Comparison of ENCODE assay signal across 15 mouse cellular contexts in the genomic region with DNA sequence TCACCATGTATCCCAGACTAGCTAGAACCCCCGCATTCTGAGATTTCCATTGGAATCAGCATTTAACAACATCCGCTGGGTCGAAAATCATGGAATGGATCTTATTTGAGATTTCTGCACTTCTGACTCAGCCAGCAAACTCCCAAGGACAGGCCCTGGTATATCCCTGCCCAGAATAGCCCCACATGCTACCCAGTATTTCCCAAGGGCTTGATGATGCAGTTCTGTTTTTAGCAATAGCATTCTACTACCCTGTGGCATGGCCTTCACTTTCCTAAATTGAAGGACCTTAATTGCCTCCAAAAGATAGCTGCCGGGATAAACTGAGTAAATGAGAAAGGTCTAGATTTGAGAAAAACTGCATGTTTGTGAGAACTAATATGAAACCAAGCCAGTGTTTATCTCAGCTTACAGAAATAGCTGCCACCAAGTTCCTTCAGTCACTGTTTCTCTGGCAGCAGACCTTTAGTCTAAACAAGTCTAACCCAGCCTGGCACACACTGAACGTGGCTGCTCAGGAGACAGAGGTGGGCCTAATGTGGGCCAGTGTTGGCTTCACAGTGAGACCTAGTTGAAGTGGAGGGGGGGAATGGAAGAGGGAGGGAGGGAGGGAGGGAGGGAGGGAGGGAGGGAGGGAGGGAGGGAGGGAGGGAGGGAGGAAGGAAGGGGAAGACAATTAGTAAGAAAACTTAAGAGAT. TPM values are rescaled to one million over a fixed set of nuclear protein-coding genes. Genes with fewer than 3 reads are reported as not detected.
DNase-seq lines count a peak whose midpoint lies in the region; ATAC-seq lines count a peak whose summit lies in the region.
"Had no signal": no experiment of that assay in that cellular context is flagged by ENCODE, and none has a peak within 500 bp of the region (broad histone marks: within the 10 kb centered on the region; RNA-seq: fewer than 3 reads in every experiment).

No protein-coding gene starts in this region.

- H3K4me2 ChIP-seq in midbrain, embryonic 11.5 days = no peak overlapping the region
- H3K4me2 ChIP-seq in heart, embryonic 15.5 days = no peak overlapping the region
- H3K4me2 ChIP-seq: midbrain, embryonic 15.5 days; neural tube, embryonic 12.5 days had no signal

- ATAC-seq in midbrain, embryonic 11.5 days (ENCODE audit: low FRiP score) = no peak
- ATAC-seq in heart, embryonic 15.5 days (replicated peaks; ENCODE audit: insufficient number of reproducible peaks, insufficient read depth, low FRiP score, low read depth) = 0 out of 2 replicates have a peak, but pooled peaks have one; percentile 50
- ATAC-seq: midbrain, embryonic 15.5 days had no signal

- H3K36me3 ChIP-seq in midbrain, embryonic 11.5 days (ENCODE audit: control insufficient read depth, insufficient read depth, low read length) = no peaks in the 10 kb centered on the region
- no peaks in the 10 kb centered on the region for H3K36me3 ChIP-seq in midbrain, embryonic 10.5 days
- no peaks in the 10 kb centered on the region for H3K36me3 ChIP-seq in heart, embryonic 15.5 days
- H3K36me3 ChIP-seq: midbrain, embryonic 15.5 days had no signal

- no peaks in the 10 kb centered on the region for H3K4me1 ChIP-seq in midbrain, embryonic 11.5 days (ENCODE audit: control insufficient read depth, insufficient read depth, low read length)
- H3K4me1 ChIP-seq in midbrain, embryonic 10.5 days = no peaks in the 10 kb centered on the region
- peaks cover 23% of the 10 kb centered on the region for H3K4me1 ChIP-seq in heart, embryonic 15.5 days (replicated peaks)
- H3K4me1 ChIP-seq: midbrain, embryonic 15.5 days; neural tube, embryonic 12.5 days had no signal

- H3K4me3 ChIP-seq in midbrain, embryonic 11.5 days (ENCODE audit: low read depth, low read length) = no peak overlapping the region
- H3K4me3 ChIP-seq in midbrain, embryonic 10.5 days = no peak overlapping the region
- H3K4me3 ChIP-seq in heart, embryonic 15.5 days = no peak overlapping the region
- H3K4me3 ChIP-seq: limb, embryonic 10.5 days; midbrain, embryonic 15.5 days; neural tube, embryonic 12.5 days had no signal

- no peak overlapping the region for H3K9ac ChIP-seq in midbrain, embryonic 11.5 days (ENCODE audit: low read length)
- no peak overlapping the region for H3K9ac ChIP-seq in heart, embryonic 15.5 days
- H3K9ac ChIP-seq: midbrain, embryonic 15.5 days; neural tube, embryonic 12.5 days had no signal

- intact Hi-C loops in gastrocnemius, postnatal 14 days (cut with DNase I; ENCODE audit: low total_unique reads) = no loop called here
- intact Hi-C loops in left cerebral cortex, postnatal 10 days (cut with DNase I) = no loop called here

- H3K9me3 ChIP-seq in midbrain, embryonic 11.5 days (ENCODE audit: control insufficient read depth, low read length) = no peaks in the 10 kb centered on the region
- no peaks in the 10 kb centered on the region for H3K9me3 ChIP-seq in midbrain, embryonic 10.5 days (replicated peaks)
- H3K9me3 ChIP-seq in heart, embryonic 15.5 days (replicated peaks) = no peaks in the 10 kb centered on the region
- H3K9me3 ChIP-seq: limb, embryonic 10.5 days; midbrain, embryonic 15.5 days; neural tube, embryonic 12.5 days had no signal

- 91% methylated on average over 5 of the region's 5 CpGs for WGBS in midbrain, embryonic 11.5 days
- 87% methylated on average over 5 of the region's 5 CpGs for WGBS in midbrain, embryonic 10.5 days
- WGBS in heart, embryonic 15.5 days = 60% methylated on average over 5 of the region's 5 CpGs

- DNase-seq in gastrocnemius, adult 18-20 months (ENCODE audit: low spot score) = peak; percentile 65
- no peak for DNase-seq in gastrocnemius, postnatal 14 days
- DNase-seq in midbrain, embryonic 11.5 days (ENCODE audit: low spot score, missing footprints) = peak; percentile 44
- DNase-seq in midbrain, embryonic 10.5 days (ENCODE audit: low spot score) = no peak
- DNase-seq in urinary bladder, adult 2 months (ENCODE audit: low spot score) = no peak
- no peak for DNase-seq in left cerebral cortex, postnatal 10 days (ENCODE audit: extremely low spot score in 1 of 2, low spot score in 2 of 2)
- DNase-seq in cerebellum, postnatal 10 days = no peak
- DNase-seq: cerebellum, adult 18-20 months; embryo, embryonic 11 days; right cerebral cortex, adult 18-20 months had no signal

- no peaks in the 10 kb centered on the region for H3K27me3 ChIP-seq in midbrain, embryonic 11.5 days (ENCODE audit: control insufficient read depth, insufficient read depth, low read length)
- no peaks in the 10 kb centered on the region for H3K27me3 ChIP-seq in midbrain, embryonic 10.5 days (ENCODE audit: low read depth, poor library complexity, severe bottlenecking)
- H3K27me3 ChIP-seq in heart, embryonic 15.5 days = no peaks in the 10 kb centered on the region
- H3K27me3 ChIP-seq: midbrain, embryonic 15.5 days; neural tube, embryonic 12.5 days had no signal

- no peak overlapping the region for H3K27ac ChIP-seq in midbrain, embryonic 11.5 days (ENCODE audit: low read depth, low read length)
- no peak overlapping the region for H3K27ac ChIP-seq in midbrain, embryonic 10.5 days (replicated peaks)
- H3K27ac ChIP-seq in heart, embryonic 15.5 days = peak overlapping the region; percentile 85
- H3K27ac ChIP-seq: limb, embryonic 10.5 days; midbrain, embryonic 15.5 days; neural tube, embryonic 12.5 days had no signal

RNA-seq across cellular contexts. Expression of a gene that starts 58.2 kb away (rescaled TPM):
- total RNA-seq in gastrocnemius, adult 18-20 months (2021) = 10 to 100 TPM; 26.9 to 29.7 TPM
- 10 to 100 TPM; 20.8 to 21.0 TPM for total RNA-seq in gastrocnemius, postnatal 14 days (2021)
- polyA plus RNA-seq in midbrain, embryonic 11.5 days (2014; fragmentation: Nextera tagmentation; extraction: Ambion mirVana) = 96.4 and 97.8 TPM in 2 replicates
- 81.7 and 97.5 TPM in 2 replicates for polyA plus RNA-seq in midbrain, embryonic 10.5 days (2016; fragmentation: Nextera tagmentation; extraction: Ambion mirVana)
- polyA plus RNA-seq in heart, embryonic 15.5 days (2015; fragmentation: Nextera tagmentation; extraction: Ambion mirVana) = 22.0 and 24.5 TPM in 2 replicates
- 14.1 and 18.9 TPM in 2 replicates for polyA plus RNA-seq in urinary bladder, adult 2 months (2012; rRNA removed)
- total RNA-seq in left cerebral cortex, postnatal 10 days (2021) = 10 to 100 TPM; 73.8 to 79.5 TPM
- total RNA-seq: MEL had no signal

Comparison
In these comparisons a context has a peak if more than half of its experiments do, and no peak if none do; other contexts are left out.
1. DNase-seq: peak in gastrocnemius, adult 18-20 months (single experiment) and midbrain, embryonic 11.5 days (single experiment); none in gastrocnemius, postnatal 14 days (single experiment), midbrain, embryonic 10.5 days (single experiment), urinary bladder, adult 2 months (single experiment), left cerebral cortex, postnatal 10 days (0 of 2) and cerebellum, postnatal 10 days (0 of 2).